Mouse (Mus musculus) spleen, postnatal 36 days (tissue): Measurements from ENCODE around the gene Thumpd2.

Experiments used
- DNase-seq, 2 experiments: peaks; one replicate each; pipeline ENCODE4 v3.0.0; 2022; ENCODE audit warnings: low spot score in 2 of 2, mixed read lengths in 1 of 2

The Thumpd2 gene

DNA sequence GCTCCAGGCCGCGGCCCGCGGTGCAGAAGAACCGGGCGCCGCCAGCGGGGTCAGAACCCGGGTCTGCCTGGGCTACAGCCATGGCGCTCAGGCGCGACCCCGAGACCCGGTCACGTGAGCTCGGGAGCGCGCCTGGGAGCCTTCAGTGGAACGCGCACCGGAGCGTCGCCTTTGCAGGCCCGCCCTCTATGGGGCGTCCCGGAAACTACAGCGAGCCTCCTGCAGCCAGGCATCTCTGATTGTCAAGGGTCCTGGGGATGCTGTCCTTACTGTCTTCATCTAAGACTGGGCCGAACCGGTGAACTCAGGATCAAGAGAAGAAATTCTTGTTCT, at the start of gene Thumpd2:
Gene Thumpd2 (minus strand): TSS at position 104 of the 333 bp plus-strand sequence.
- DNase-seq, result peak; percentile 82 to 86

- DNase-seq, result no peak
Observed at GRCm38 (mm10) chr17:81104237-81104636, 39.4 kb upstream of the Thumpd2 start.

GRCm38 (mm10) chr17:81102866-81103265, 38.0 kb upstream of the Thumpd2 start:
- no peak for DNase-seq

DNA sequence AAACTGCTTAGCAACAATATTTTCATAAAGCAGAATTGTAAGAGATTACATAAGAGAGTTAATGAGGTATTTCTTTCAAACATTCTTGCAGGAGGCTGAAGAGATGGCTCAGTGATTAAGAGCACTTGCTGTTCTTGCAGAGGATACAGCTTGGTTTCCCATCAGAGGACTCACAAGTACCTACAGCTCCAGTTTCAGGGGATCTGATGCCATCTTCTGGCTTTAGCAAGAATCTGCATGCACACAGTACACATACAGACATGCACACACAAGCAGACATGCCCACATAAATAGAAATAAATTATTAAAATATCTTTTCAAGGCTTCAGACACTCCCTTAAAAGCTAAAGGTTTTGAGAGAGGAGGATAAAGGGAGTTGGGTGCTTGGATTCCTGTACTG, 33.6 kb upstream of the Thumpd2 start:
- DNase-seq, result no peak

DNA sequence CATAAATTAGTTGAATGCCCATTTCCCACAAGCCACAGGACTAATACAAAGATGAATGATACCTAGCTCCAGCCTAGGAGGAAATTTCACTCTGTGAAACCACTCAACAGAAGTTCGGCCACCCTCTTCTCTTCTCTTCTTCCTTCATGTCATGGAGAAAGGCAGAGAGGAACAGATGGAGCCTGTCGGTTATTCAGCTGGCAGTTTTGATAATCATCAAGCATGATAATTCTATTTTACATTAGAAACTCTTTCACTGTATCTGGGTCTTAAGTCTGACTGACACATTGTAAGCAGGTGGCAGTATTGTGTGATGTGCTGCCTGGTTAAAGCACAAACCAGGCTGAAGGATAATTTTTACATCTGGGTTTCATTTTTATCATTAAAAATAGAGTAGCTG, 31.6 kb upstream of the Thumpd2 start:
- DNase-seq, result no peak

GRCm38 (mm10) chr17:81092794-81093193, 27.9 kb upstream of the Thumpd2 start:
- DNase-seq, result no peak

- no peak for DNase-seq
Observed at GRCm38 (mm10) chr17:81088866-81089265, 24.0 kb upstream of the Thumpd2 start.

DNA sequence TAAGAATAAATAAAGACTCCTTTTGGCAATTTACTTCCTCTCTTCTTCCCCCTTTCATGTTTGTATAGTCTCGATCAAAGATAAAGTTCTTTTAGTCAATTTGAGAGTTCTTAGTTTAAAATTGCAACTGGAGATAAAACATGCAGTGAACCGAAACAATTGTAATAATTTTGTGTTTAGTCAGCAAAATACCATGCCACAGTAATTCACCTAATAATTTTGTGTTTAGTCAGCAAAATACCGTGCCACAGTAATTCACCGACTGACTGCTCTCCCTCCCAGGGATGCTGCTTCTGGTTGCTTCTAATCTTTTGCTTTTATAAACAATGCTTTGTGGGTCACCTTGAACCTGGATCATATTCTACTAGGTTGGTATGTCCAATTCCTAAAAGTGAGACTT, 22.9 kb upstream of the Thumpd2 start:
- no peak for DNase-seq

- no peak for DNase-seq
Observed at GRCm38 (mm10) chr17:81064279-81064978, 453 bp downstream of the Thumpd2 start.

DNA sequence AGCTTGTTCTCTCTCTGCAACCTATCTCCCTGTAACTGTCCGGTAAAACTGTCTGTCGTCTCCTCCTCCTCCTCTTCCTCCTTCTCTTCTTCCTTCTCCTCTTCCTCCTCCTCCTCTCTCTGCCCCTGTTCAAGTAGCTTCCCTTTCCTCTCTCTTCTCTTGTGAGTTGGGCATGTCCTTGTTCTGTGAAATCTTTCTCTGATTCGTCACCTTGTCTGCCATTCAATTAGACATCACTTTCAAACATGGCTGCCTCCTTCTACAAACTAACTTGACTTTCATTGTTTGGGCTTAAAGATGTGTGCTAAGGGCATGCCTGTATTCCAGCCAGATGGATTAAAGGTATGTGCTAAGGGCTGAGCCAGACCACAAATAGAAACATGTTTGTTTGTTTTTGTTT, 1.5 kb downstream of the Thumpd2 start:
- no peak for DNase-seq

DNA sequence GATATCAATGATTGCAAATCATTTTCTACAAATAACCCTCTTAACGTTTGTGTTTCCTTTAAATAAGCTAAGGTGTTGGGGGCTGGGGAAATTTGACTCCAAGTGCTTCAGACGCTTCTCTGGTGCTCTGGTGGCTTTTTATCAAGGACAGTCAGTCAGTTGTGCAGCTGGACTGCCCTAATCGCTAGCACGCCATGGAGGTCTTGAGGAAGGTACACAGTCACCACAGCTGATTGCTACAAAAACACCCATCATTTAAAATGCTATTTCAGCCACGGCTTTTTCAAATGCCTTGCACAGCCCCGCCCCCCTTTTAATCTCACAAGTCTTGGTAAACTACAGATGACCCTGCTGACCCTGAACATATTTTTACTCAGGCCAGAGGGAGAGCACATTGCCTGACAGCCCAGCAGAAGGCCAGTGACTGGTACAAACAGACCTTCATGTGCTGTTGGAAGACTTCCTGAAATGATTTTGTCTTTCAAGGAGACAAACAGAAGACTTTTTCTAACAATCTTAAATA, 2.5 kb downstream of the Thumpd2 start:
- DNase-seq, result no peak

DNA sequence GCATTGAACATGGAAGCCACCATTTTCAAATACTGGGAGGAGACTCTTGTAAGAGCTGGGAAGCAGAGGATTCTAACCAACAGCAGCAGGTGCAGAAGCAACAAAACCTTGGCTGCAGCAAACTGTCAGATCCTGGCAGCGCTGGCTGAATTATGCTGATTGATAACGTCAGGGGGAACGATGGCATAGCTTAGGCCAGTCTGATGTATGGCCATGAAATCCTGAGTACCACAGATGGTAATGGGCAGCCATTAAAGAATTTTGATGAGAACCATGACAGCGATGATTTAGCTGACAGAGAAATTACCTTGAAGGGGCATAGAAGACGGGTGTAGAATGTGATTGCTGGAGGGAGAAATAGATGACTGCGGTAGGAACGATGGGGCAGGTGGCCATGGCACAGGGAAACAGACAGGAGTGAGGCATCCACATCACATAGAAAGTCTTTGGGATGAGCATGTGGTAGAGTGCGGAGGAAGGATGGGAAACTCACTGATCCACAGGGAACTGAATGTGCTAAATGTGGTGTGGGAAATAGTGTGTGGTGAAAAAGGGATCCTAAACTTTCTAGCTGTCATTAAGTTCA, 8.0 kb downstream of the Thumpd2 start:
- DNase-seq, result no peak

DNA sequence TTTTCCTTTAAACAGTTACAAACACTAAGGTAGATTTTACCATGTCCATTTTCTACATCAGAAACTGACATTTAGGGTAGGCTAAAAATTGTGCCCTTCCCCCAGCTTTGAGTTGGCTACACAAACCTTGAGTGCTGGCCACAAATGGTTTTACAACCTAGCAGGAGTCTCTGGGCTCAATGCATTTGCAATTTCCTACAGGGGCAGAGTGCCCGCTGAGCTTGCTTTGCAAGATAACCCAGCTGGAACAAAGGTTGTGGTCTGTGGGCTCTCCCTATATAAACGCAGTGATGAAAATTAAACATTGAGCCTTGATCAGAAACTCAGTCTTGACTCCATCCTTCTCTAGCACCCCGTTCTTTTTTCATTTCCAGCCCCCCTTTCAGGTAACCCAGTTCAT, 8.8 kb downstream of the Thumpd2 start:
- DNase-seq, result no peak

GRCm38 (mm10) chr17:81055522-81055921, 9.4 kb downstream of the Thumpd2 start:
- no peak for DNase-seq

- no peak for DNase-seq
Observed at GRCm38 (mm10) chr17:81053274-81053673, 11.6 kb downstream of the Thumpd2 start.

- no peak for DNase-seq
Observed at GRCm38 (mm10) chr17:81047930-81048564, 16.8 kb downstream of the Thumpd2 start.

DNA sequence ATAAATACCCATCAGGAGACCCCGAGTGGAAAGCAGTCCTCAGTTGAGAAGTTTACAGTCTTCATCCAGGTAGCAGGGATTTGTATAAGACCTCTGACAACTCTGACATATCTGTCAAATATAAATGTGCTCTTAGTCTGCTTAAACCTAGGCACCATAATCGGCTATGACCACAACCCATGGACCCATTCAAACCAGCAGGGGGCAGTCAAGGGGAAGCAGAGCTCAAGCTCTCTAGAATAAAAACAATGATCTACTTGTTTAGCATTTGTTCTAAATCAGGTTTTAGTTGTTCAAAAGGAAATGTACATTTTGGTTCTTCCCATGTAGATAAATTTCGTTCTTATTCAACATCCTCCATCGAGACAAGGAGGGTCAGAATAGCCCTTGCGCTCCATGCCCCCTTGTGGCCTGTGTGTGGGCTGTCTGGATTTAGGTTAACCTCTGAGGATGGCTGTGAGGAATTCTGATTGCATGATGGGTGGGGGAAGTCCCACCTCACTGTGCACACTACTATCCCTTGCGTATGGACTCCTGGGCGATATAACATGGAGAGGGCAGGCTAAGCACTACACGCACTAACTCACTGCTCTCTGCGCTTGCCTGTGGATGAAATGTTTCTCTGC, 19.2 kb downstream of the Thumpd2 start:
- peak in 1 of 2 experiments; percentile 39 for DNase-seq

DNA sequence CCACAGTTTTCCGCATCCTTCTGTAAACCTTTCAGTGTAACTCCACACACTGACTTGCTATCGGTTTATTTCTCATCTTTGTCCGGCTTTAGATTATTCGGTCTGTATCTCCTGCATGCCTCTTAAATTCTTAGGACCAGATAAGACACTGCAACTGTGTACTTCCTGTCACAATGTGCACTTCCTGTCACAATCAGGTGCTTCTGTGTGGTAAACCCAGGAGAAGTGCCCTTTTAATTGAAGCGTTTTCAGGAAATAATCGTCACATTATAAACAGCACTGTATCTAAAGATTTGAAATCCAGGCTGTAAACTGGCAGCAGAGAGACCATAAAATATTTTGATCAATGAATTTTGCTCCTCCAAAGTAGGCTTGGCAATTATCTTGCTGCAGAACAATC, 19.8 kb downstream of the Thumpd2 start:
- no peak for DNase-seq

DNA sequence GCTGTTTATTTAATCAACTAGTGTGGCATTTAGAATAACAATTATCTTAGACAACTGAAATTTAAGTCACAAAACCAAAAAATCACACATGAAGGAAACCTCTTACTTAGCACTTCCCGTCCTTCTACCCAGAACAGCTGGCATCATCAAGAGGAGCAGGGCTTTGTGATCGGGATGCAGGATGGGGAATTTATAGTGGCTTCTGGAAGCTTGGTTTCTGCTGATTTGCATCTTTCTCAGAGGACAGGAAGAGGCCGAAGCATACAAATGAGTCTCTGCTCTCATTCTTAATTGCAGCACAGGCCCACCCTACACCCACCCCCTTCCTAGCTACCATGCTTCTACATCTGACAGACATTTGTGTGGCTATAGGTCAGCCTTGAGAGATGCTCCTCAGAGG, 20.5 kb downstream of the Thumpd2 start:
- DNase-seq, result no peak

DNA sequence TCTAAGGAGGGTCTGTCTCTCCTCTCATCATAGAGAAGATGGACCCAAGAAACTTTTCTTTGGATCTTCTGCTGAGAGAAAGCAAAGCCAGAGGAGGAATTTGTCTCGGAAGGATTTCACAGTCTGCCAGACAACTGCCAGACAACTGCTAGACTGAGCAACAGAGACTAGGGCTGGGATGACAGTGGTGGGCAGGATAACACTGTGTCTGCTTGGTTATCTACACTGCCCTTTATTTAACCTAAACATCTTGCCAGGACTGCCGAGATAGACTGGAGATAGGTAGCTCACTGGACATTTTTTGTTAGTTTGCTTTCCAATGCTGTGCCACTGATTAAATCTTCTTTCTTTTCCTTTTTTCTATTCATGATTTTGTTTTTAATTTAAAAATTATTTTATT, 23.2 kb downstream of the Thumpd2 start:
- no peak for DNase-seq

DNA sequence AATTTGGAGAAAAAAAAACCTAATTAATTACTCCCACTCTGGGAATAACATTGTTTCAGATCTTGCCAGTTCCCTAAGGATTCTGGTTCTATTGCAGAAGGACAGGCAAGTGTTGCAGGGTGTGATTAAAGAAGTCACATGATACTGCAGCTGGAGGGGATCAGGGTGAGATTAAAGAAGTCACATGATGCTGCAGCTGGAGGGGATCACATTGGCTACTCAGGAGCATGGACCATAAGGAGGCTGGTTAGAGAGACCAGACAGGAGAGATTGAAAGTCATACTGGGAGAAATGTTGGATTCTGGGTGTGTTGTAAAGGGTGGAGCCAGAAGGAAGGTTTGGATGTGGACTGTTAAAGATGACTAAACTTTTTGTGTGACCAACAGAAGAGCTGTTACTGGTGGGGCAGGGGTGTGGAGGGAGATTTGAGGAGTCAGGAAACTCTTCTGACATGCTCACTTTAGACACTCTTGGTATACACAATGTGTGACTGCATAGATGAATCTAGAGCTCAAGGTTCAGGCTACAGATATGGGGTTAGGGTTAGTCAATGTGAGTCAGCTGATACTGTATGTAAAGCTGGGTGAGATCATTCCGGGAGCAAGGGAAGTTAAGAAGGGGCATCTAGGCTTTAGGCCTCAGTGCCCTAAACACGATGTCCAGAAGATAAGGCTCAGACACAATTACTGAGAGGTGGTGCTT, 26.0 kb downstream of the Thumpd2 start:
- no peak for DNase-seq

DNA sequence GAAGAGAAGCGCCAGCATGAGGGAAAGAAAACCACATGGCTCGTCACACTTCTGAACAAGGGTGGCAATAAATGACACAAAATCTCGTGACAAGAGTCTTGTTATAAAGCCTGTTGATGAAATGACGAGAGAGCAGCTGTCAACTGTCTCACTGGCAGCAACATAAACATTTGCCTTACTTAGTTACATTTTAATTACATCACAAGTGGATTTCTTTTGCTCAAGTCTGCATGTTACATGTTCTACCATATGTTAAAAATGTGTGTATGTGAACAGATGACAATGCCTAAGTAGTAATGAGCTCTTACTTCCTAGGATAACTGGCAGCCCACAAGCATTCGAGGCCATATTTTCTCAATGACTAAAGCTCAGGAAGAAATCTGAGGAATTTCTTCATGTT, 29.5 kb downstream of the Thumpd2 start:
- DNase-seq, result no peak
